Mouse (Mus musculus) gastrocnemius, adult 2 months (tissue): ENCODE measurements around the gene Ttc7b. TPM values are rescaled to one million over a fixed set of nuclear protein-coding genes. Genes with fewer than 3 reads are reported as not detected.

Source experiments
- DNase-seq: peaks from one replicate; pipeline ENCODE4 v3.0.0; 2022
- H3K27ac ChIP-seq: fragments of 200-600 bp; 2 replicates; pipeline ENCODE4 v1.8.1; 2022; ENCODE audit warnings: mild to moderate bottlenecking
- H3K4me3 ChIP-seq: fragments of 200-600 bp; 2 replicates; pipeline ENCODE4 v1.8.1; 2022; ENCODE audit warnings: mild to moderate bottlenecking, moderate library complexity
- CTCF ChIP-seq: fragments of 200-600 bp; IDR thresholded peaks from 2 replicates; pipeline ENCODE4 v1.8.1; 2022; ENCODE audit warnings: antibody characterized with exemption, mild to moderate bottlenecking, moderate library complexity
- intact Hi-C: fragments of 180-260 bp; cut with DNase I; formaldehyde crosslinking; loops from one replicate; pipeline ENCODE4 v1.15.1; 2025
- total RNA-seq, 2 experiments: library from RNA; stranded (reverse); gene quantifications; 2 replicates each; pipeline ENCODE4 v1.2.3; 2021

Gene Ttc7b
- total RNA-seq, 2 experiments from 2014 or later = 147 to 160 TPM

- DNase-seq = peak; percentile 82
- TF ChIP-seq CTCF = peak; percentile 74
- peak overlapping the region; percentile 1; the same call in 1 of the 2 replicates for H3K4me3 ChIP-seq
- intact Hi-C loops = loop anchor here (2.0 to 5.0 kb wide), 4 partner anchors 39 to 293 kb away; no protein-coding TSS in a partner anchor
- H3K27ac ChIP-seq = peak overlapping the region; percentile 94
Observed at GRCm38 (mm10) chr12:100479892-100480621, 40.6 kb downstream of the Ttc7b start.

GRCm38 (mm10) chr12:100479270-100479869 lies 41.3 kb downstream of the Ttc7b start:
- Histone ChIP-seq H3K4me3 (peak overlapping the region; percentile 7; the same call in 1 of the 2 replicates), H3K27ac (peak overlapping the region; percentile 94)
- TF ChIP-seq CTCF = no peak
- no peak for DNase-seq
- intact Hi-C loops = loop anchor here (5.0 kb wide), 1 partner anchor 292 kb away; no protein-coding TSS in a partner anchor

GRCm38 (mm10) chr12:100478615-100479014 lies 42.0 kb downstream of the Ttc7b start:
- DNase-seq = peak; percentile 83
- Histone ChIP-seq H3K27ac (peak overlapping the region; percentile 94), H3K4me3 (peak overlapping the region; percentile 17; the same call in 1 of the 2 replicates)
- no peak for TF ChIP-seq CTCF
- intact Hi-C loops = loop anchor here (5.0 kb wide), 1 partner anchor 291 kb away; no protein-coding TSS in a partner anchor

- intact Hi-C loops = loop anchor here (5.0 kb wide), 1 partner anchor 291 kb away; no protein-coding TSS in a partner anchor
- peak overlapping the region; percentile 94 for H3K27ac ChIP-seq
- DNase-seq = peak; percentile 74
Observed at GRCm38 (mm10) chr12:100478151-100478550, 42.5 kb downstream of the Ttc7b start.

GRCm38 (mm10) chr12:100477474-100477873 lies 43.2 kb downstream of the Ttc7b start:
- Histone ChIP-seq H3K27ac (peak overlapping the region; percentile 94), H3K4me3 (no peak overlapping the region; the same call in 1 of the 2 replicates)
- no peak for TF ChIP-seq CTCF
- no peak for DNase-seq
- intact Hi-C loops = loop anchor here (5.0 kb wide), 1 partner anchor 290 kb away; no protein-coding TSS in a partner anchor

More at GRCm38 (mm10) chr12:100478151-100478550, 42.5 kb downstream of the Ttc7b start:
- no peak for TF ChIP-seq CTCF
- peak overlapping the region; percentile 38 for H3K4me3 ChIP-seq

- peak overlapping the region; percentile 94 for H3K27ac ChIP-seq
Observed at GRCm38 (mm10) chr12:100476351-100476750, 44.3 kb downstream of the Ttc7b start.

GRCm38 (mm10) chr12:100475489-100475888 lies 45.1 kb downstream of the Ttc7b start:
- intact Hi-C loops = loop anchor here (5.0 kb wide), 1 partner anchor 288 kb away; no protein-coding TSS in a partner anchor
- no peak for TF ChIP-seq CTCF
- Histone ChIP-seq H3K27ac (peak overlapping the region; percentile 94), H3K4me3 (no peak overlapping the region)
- no peak for DNase-seq

More at GRCm38 (mm10) chr12:100476351-100476750, 44.3 kb downstream of the Ttc7b start:
- DNase-seq = no peak
- TF ChIP-seq CTCF = no peak
- H3K4me3 ChIP-seq = no peak overlapping the region
- intact Hi-C loops = loop anchor here (5.0 kb wide), 1 partner anchor 289 kb away; no protein-coding TSS in a partner anchor

- no peak for TF ChIP-seq CTCF
- Histone ChIP-seq H3K4me3 (no peak overlapping the region), H3K27ac (peak overlapping the region; percentile 94)
- DNase-seq = no peak
- intact Hi-C loops = loop anchor here (5.0 kb wide), 1 partner anchor 287 kb away; no protein-coding TSS in a partner anchor
Observed at GRCm38 (mm10) chr12:100474661-100475321, 45.8 kb downstream of the Ttc7b start.

- intact Hi-C loops = no loop called here
- no peak for DNase-seq
- peak overlapping the region; percentile 65 for H3K27ac ChIP-seq
- no peak for TF ChIP-seq CTCF
- peak overlapping the region; percentile 22; the same call in 1 of the 2 replicates for H3K4me3 ChIP-seq
Observed at GRCm38 (mm10) chr12:100470295-100470694, 50.3 kb downstream of the Ttc7b start.

GRCm38 (mm10) chr12:100469503-100470293 lies 50.9 kb downstream of the Ttc7b start:
- Histone ChIP-seq H3K4me3 (no peak overlapping the region), H3K27ac (peak overlapping the region; percentile 65)
- DNase-seq = no peak
- TF ChIP-seq CTCF = no peak
- intact Hi-C loops = no loop called here

- intact Hi-C loops = no loop called here
- no peak overlapping the region for H3K4me3 ChIP-seq
- H3K27ac ChIP-seq = peak overlapping the region; percentile 43
- peak; percentile 48 for DNase-seq
- no peak for TF ChIP-seq CTCF
Observed at GRCm38 (mm10) chr12:100465101-100465715, 55.4 kb downstream of the Ttc7b start.
